Mouse (Mus musculus): ENCODE data around the gene Srsf10. TPM values are rescaled to one million over a fixed set of nuclear protein-coding genes. Genes with fewer than 3 reads are reported as not detected.

The Srsf10 gene
- 324 and 327 TPM in 2 replicates for polyA plus RNA-seq (2015; fragmentation: Nextera tagmentation; extraction: Ambion mirVana)

DNA sequence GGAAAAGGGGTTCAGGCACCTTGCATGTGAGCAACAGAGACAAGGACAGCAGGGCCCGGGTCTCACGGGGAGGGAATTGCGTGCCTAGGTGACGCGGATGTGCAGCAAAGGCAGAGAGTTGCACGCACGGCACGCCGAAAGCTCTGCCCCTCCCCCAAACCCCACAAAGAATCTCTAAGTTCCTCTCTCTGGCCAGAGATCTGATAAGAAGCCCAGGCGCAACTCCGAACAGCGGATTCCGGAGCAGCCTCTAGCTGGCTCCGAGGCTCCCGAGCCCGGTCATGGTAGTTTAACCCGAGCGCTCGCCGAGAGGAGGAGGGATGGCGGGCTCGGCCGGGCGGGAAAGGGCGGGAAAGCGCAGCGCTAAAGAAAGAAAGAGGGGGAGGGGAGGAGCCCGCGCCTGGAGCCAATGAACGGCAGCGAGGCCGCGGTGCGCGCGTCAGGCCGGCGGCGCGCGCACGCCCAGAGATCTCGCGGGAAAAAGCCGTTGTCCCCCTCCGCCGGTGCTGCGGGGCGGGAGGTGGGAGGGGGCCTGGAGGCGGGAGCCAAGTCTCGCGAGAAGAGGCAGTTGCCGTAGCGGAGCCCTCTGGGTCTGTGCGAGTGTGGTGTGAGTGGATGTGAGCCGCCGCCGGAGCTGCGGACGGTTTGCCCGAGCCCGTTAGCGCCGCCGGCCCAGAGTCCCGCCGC, at the start of gene Srsf10:
Gene Srsf10, plus strand, starts transcription at position 212 of the 687 bp plus-strand sequence.
- H3K9ac ChIP-seq: peak within 1 kb of the TSS; percentile 98
- H3K4me1 ChIP-seq: peaks cover 43% of the 10 kb centered on the region
- no peaks in the 10 kb centered on the region for H3K27me3 ChIP-seq
- WGBS: under 1% methylated on average over 67 of the region's 67 CpGs
- peaks cover 4% of the 10 kb centered on the region; the same call in 1 of the 2 replicates for H3K36me3 ChIP-seq
- no peaks in the 10 kb centered on the region for H3K9me3 ChIP-seq
- H3K27ac ChIP-seq: peak within 1 kb of the TSS; percentile 100
- peak within 1 kb of the TSS; percentile 92 for H3K4me3 ChIP-seq
- ATAC-seq (ENCODE audit: insufficient number of reproducible peaks, insufficient read depth, low FRiP score, low TSS enrichment, low read depth): peak; percentile 94
- H3K4me2 ChIP-seq: peak within 1 kb of the TSS; percentile 80

DNA sequence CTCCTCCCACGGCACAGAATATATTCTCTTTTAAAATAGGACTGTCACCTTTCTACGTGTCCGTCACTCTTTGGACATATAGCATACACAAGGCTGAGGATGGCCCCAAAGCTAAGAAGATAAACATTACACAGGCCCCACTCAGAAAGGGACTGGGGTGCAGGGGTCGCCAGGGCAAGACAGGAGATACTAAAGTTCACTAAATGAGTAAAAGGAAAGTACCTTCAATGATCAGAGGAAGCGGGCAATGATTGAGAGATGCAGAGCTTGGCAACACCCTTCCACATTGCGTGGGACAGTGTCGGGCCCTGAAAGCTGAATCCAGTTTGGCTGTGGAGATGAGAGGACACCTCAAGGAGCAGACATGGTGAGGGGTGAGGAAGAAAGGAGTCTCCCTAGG, 40.7 kb upstream of the Srsf10 start:
- Histone ChIP-seq H3K4me3 (no peak overlapping the region), H3K9me3 (peaks cover 3% of the 10 kb centered on the region; the same call in 1 of the 2 replicates), H3K4me1 (no peaks in the 10 kb centered on the region), H3K27me3 (no peaks in the 10 kb centered on the region), H3K4me2 (no peak overlapping the region), H3K36me3 (no peaks in the 10 kb centered on the region), H3K27ac (no peak overlapping the region), H3K9ac (no peak overlapping the region)
- no peak for ATAC-seq (ENCODE audit: insufficient number of reproducible peaks, insufficient read depth, low FRiP score, low TSS enrichment, low read depth)
- WGBS: 78% methylated on average over 7 of the region's 7 CpGs

DNA sequence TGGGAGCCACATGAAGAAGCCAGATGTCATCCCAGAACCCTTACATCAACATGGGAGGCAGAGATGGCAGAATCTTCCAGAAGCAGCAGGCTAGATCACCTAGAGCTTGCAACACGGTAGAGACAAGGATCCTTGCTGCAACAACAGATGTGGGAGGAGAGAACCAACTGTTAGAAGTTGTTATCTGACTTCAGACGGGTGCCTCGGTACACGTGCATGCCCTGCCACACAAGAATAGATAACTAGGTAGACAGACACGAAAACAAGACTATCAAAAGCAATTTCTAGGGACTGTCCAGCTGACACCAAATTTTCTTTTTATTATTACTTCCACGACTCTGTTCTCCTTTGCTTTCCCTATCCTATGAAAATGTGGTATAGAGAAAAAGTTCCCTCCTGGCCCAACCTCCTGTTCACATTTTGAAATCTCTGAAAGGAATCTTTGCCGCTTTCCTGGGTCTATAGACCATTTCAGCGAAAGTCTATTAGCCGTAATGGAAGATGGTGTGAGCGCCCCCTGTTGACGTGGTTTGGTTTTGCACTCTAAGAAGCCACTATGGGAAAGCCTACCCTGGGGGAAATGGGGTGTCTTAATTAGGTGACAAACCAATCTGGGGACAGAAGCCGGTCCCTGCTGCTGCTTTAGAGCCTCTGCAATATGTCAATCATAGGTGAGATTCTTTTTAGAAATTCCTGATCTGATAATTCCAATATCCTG, 38.5 kb upstream of the Srsf10 start:
- H3K27me3 ChIP-seq: no peaks in the 10 kb centered on the region
- no peaks in the 10 kb centered on the region for H3K36me3 ChIP-seq
- no peak overlapping the region for H3K9ac ChIP-seq
- WGBS: 44% methylated on average over 12 of the region's 12 CpGs
- H3K9me3 ChIP-seq: peaks cover 3% of the 10 kb centered on the region; the same call in 1 of the 2 replicates
- H3K4me2 ChIP-seq: no peak overlapping the region
- no peak for ATAC-seq (ENCODE audit: insufficient number of reproducible peaks, insufficient read depth, low FRiP score, low TSS enrichment, low read depth)
- H3K27ac ChIP-seq: no peak overlapping the region
- no peak overlapping the region for H3K4me3 ChIP-seq
- H3K4me1 ChIP-seq: 0 out of 2 replicates have a peak, but pooled peaks cover 5% of the 10 kb centered on the region

DNA sequence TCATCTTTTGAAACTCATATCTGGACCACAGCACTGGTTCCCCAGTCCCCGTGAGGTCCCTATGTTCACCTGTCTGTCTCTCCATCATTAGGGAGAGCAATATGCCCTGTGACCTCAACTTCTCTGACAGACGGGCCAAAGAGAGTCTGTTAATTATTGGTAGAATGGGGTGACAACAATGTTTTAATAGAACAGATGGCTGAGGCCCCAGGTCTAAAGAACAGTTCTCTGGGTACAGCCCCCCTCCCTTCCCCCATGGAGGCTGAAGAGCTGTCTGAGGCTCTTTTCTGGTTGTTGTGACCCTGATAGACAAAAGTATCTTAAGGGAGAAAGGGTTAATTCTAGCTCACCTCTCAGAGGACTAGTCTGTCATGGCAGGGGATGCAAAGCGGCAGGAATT, 37.2 kb upstream of the Srsf10 start:
- WGBS: 82% methylated on average over 3 of the region's 3 CpGs
- Histone ChIP-seq H3K4me1 (0 out of 2 replicates have a peak, but pooled peaks cover 5% of the 10 kb centered on the region), H3K36me3 (no peaks in the 10 kb centered on the region)

DNA sequence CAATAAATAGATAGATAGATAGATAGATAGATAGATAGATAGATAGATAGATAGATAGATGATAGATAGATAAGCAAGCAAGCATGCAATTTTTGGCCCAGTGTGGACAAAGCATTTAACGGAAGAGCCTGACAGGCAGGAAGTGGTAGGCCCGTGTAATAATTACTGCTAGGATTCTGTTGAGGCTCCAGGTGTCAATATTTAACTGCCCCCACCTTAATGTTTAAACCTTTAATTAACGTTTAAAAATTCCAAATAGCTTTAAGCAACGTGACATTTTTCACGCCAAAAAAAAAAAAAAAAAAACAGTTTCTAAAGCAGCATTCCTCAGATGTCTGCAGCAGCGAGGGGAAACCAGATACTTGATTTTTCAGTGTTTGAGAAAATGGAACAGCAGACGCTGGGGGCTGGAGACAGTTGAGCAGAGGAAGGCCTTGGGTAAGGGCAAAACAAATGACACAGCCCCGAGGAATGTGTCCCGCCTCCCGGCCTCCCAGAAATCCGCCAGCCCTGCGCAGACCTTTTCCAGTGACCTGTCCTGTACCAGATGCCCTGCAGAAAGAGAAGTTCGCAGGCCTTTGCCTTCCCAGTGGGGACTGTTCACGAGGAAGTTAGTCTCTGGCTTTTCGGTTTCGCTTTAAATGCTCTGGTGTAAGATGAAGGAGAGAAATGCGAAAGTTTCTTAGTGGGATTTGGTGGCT, 35.6 kb upstream of the Srsf10 start:
- H3K9ac ChIP-seq: no peak overlapping the region
- WGBS: 46% methylated on average over 17 of the region's 17 CpGs
- H3K27me3 ChIP-seq: no peaks in the 10 kb centered on the region
- H3K9me3 ChIP-seq: no peaks in the 10 kb centered on the region
- H3K27ac ChIP-seq: peak overlapping the region; percentile 83
- H3K36me3 ChIP-seq: no peaks in the 10 kb centered on the region
- no peak for ATAC-seq (ENCODE audit: insufficient number of reproducible peaks, insufficient read depth, low FRiP score, low TSS enrichment, low read depth)
- peak overlapping the region; percentile 18; the same call in 1 of the 2 replicates for H3K4me2 ChIP-seq
- no peak overlapping the region for H3K4me3 ChIP-seq
- H3K4me1 ChIP-seq: peaks cover 5% of the 10 kb centered on the region; the same call in 1 of the 2 replicates

More for the DNA sequence above, 37.2 kb upstream of the Srsf10 start:
- no peak overlapping the region for H3K4me3 ChIP-seq
- no peak overlapping the region for H3K9ac ChIP-seq
- H3K27me3 ChIP-seq: no peaks in the 10 kb centered on the region
- H3K27ac ChIP-seq: no peak overlapping the region
- ATAC-seq (ENCODE audit: insufficient number of reproducible peaks, insufficient read depth, low FRiP score, low TSS enrichment, low read depth): no peak
- H3K9me3 ChIP-seq: no peaks in the 10 kb centered on the region
- H3K4me2 ChIP-seq: no peak overlapping the region

DNA sequence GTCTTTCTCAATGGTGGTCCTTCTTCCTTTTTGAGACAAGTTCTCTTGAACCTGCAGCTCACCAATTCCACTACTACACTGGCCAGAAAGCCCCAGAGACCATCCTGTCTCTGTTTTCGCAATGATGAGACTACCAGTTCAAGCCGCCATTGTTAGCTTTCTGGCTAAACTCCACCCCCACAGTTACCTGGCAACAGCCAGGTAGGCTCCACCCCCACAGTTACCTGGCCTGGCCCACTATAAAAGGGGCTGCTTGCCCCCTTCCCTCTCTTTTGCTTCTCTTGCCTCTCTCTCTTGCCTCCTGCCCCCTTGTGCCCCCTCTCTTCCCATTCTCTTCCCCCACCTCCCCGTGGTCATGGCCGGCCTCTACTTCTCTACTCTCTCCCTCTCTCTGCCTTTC, 33.8 kb upstream of the Srsf10 start:
- 90% methylated on average over 4 of the region's 4 CpGs for WGBS
- no peaks in the 10 kb centered on the region for H3K9me3 ChIP-seq
- no peak overlapping the region for H3K27ac ChIP-seq
- H3K4me3 ChIP-seq: no peak overlapping the region
- no peak overlapping the region for H3K9ac ChIP-seq
- H3K36me3 ChIP-seq: no peaks in the 10 kb centered on the region
- H3K27me3 ChIP-seq: no peaks in the 10 kb centered on the region
- H3K4me1 ChIP-seq: peaks cover 5% of the 10 kb centered on the region; the same call in 1 of the 2 replicates
- no peak for ATAC-seq (ENCODE audit: insufficient number of reproducible peaks, insufficient read depth, low FRiP score, low TSS enrichment, low read depth)
- H3K4me2 ChIP-seq: no peak overlapping the region

DNA sequence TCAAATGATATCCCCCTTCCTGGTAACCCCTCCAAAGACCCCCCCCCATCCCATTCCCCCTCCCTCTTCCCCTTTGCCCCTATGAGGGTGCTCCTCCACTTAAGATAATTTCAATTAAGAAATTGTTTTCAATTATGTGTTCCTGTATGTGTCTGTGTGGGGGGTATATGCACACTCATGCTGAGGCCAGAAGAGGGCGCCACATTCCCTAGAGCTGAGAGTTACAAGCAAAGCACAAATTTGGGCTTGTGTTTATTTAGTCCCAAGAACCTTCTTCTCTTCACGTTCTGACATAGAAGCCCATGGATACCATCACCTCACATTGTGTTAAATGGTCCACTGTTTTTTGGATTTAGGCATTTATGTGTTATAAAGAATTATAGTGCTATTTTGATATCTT, 32.2 kb upstream of the Srsf10 start:
- ATAC-seq (ENCODE audit: insufficient number of reproducible peaks, insufficient read depth, low FRiP score, low TSS enrichment, low read depth): no peak
- H3K4me2 ChIP-seq: no peak overlapping the region
- H3K27ac ChIP-seq: no peak overlapping the region
- H3K36me3 ChIP-seq: no peaks in the 10 kb centered on the region
- no peaks in the 10 kb centered on the region for H3K9me3 ChIP-seq
- H3K9ac ChIP-seq: no peak overlapping the region
- peaks cover 10% of the 10 kb centered on the region for H3K4me1 ChIP-seq
- 68% methylated on average over 2 of the region's 2 CpGs for WGBS
- H3K4me3 ChIP-seq: no peak overlapping the region
- no peaks in the 10 kb centered on the region for H3K27me3 ChIP-seq

DNA sequence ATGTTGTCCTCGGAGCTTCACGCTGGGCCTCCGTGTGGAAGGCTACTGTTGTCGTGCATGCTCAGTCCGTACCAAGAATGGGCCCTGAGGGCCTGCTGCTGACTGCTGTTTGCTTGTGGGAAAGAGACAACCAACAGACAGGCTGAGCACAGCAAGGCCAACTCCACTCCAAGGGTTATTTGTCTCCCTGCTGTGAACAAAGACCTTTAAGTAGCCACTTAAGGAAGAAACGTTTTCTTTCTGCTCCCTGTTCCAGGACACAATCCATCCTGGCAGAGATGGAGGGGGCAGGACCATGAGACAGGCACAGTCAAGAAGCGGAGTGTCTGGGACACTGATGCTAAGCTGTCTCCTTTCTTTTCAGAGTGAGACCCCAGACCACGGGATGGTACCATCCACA, 31.3 kb upstream of the Srsf10 start:
- Histone ChIP-seq H3K9ac (peak overlapping the region; percentile 32; the same call in 1 of the 2 replicates), H3K4me2 (no peak overlapping the region), H3K4me1 (peaks cover 20% of the 10 kb centered on the region), H3K36me3 (no peaks in the 10 kb centered on the region), H3K4me3 (no peak overlapping the region), H3K27me3 (no peaks in the 10 kb centered on the region), H3K27ac (no peak overlapping the region), H3K9me3 (no peaks in the 10 kb centered on the region)
- ATAC-seq (ENCODE audit: insufficient number of reproducible peaks, insufficient read depth, low FRiP score, low TSS enrichment, low read depth): no peak
- 53% methylated on average over 8 of the region's 8 CpGs for WGBS

DNA sequence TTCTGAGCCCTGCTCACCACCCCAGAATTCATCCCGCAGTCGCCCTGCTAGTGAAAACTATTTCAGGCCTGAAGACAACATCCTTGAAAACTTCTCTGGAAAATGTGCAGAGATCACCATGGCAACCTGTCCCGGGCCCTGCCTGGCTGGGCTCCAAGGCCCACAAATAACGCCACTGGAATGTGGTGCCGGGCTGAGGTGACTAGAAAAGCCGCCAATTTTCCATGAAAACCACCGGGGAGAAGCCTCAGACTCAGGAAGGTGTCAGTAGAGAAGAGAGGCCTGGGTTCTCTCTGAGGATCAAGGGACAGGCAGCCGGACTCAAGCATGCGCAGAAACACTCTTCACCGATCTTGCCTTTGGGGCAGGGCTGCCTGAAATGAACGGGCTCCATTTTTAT, 27.1 kb upstream of the Srsf10 start:
- no peaks in the 10 kb centered on the region for H3K36me3 ChIP-seq
- no peaks in the 10 kb centered on the region for H3K9me3 ChIP-seq
- no peak overlapping the region for H3K9ac ChIP-seq
- H3K4me1 ChIP-seq: peaks cover 32% of the 10 kb centered on the region
- 0 out of 2 replicates have a peak, but pooled peaks have one; percentile 57 for ATAC-seq (ENCODE audit: insufficient number of reproducible peaks, insufficient read depth, low FRiP score, low TSS enrichment, low read depth)
- 13% methylated on average over 11 of the region's 11 CpGs for WGBS
- peak overlapping the region; percentile 42 for H3K4me2 ChIP-seq
- H3K27ac ChIP-seq: peak overlapping the region; percentile 93
- no peaks in the 10 kb centered on the region for H3K27me3 ChIP-seq
- H3K4me3 ChIP-seq: no peak overlapping the region; the same call in 1 of the 2 replicates

DNA sequence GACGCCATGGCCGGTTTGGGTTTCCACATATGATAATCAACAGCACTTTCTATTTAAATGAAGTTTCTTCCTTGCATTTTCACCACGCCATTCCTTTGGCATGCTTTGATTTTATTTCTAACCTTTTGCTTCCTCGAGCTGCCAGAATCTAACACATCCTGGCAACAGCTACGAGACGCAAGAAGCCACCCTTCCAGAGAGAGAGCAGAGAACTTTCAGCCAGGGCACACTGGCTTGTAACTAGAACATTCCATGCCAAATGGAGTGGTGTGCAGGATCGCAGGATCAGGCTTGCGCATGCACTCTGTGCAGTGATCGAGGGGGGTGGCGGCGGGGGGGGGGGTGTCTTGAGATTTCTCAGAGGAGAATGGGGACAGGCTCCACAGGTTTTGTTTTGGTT, 23.5 kb upstream of the Srsf10 start:
- H3K9ac ChIP-seq: no peak overlapping the region
- no peaks in the 10 kb centered on the region for H3K27me3 ChIP-seq
- H3K27ac ChIP-seq: no peak overlapping the region
- H3K4me1 ChIP-seq: peaks cover 32% of the 10 kb centered on the region
- H3K4me2 ChIP-seq: no peak overlapping the region
- ATAC-seq (ENCODE audit: insufficient number of reproducible peaks, insufficient read depth, low FRiP score, low TSS enrichment, low read depth): no peak
- no peaks in the 10 kb centered on the region for H3K36me3 ChIP-seq
- no peak overlapping the region for H3K4me3 ChIP-seq
- WGBS: 70% methylated on average over 11 of the region's 11 CpGs
- H3K9me3 ChIP-seq: no peaks in the 10 kb centered on the region

DNA sequence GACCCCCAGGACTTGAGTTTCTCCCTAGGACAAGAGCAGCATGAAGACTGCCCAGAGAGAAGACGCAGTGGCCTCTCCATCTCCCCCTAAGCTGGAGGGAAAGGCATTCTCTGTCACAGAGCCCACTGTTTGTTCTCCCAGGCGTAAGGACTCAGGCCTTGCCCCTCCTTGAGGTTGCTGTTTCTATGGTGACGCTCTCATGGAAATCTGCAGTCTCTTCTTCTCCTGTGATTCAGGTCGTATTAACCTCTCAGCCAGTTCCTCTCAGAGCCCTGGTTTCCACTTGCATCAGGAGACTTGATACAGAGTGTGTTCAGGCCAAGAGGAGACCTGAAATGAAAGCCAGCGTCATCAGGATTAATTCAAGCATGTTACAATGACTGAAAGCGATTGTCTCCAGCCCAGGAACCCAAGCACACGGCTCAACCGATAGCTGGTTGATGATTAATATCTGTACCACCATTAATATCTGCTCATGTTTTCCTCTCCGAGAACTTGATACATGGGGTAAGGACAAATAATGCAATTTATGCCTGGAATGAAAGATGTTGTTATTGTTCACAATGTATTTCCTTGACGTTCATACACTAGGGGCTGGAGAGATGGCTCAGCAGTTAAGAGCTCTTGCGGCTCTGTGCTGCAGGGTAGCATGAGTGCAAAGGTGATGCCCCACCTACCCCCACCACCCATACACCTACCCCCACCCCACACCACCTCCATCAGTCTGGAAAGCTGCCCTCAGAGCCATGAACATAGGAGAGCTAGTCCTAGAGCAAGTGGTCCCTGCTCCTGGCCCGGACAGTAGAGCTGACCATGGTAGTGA, 22.0 kb upstream of the Srsf10 start:
- Histone ChIP-seq H3K27ac (no peak overlapping the region), H3K4me2 (no peak overlapping the region), H3K9ac (no peak overlapping the region), H3K4me1 (peaks cover 26% of the 10 kb centered on the region), H3K27me3 (no peaks in the 10 kb centered on the region), H3K36me3 (no peaks in the 10 kb centered on the region), H3K4me3 (no peak overlapping the region), H3K9me3 (no peaks in the 10 kb centered on the region)
- WGBS: 64% methylated on average over 12 of the region's 12 CpGs
- ATAC-seq (ENCODE audit: insufficient number of reproducible peaks, insufficient read depth, low FRiP score, low TSS enrichment, low read depth): no peak

All from embryonic facial prominence, embryonic 13.5 days (tissue).